Mouse (Mus musculus): Measurements from ENCODE around the gene Slc17a7. TPM values are rescaled to one million over a fixed set of nuclear protein-coding genes. Genes with fewer than 3 reads are reported as not detected.
"Not testable (repeated sequence)": the region's sequence is repeated elsewhere in the genome, so short reads cannot be mapped to it uniquely, and the experiment has no call there.

Slc17a7 gene
- polyA plus RNA-seq (2016; fragmentation: Nextera tagmentation; extraction: Ambion mirVana): 0.95 and 1.2 TPM in 2 replicates

GRCm38 (mm10) chr7:45163735-45164490 is at the start of gene Slc17a7:
Gene Slc17a7 (plus strand): TSS chr7:45163949.
- Histone ChIP-seq H3K27me3 (ENCODE audit: poor library complexity, severe bottlenecking) (peaks cover 68% of the 10 kb centered on the region), H3K4me3 (peak within 1 kb of the TSS; percentile 57), H3K36me3 (replicated peaks) (peaks cover 23% of the 10 kb centered on the region), H3K9me3 (peaks cover 8% of the 10 kb centered on the region), H3K4me1 (peaks cover 41% of the 10 kb centered on the region), H3K27ac (peak within 1 kb of the TSS; percentile 65; the same call in 1 of the 2 replicates)
- 2% methylated on average over 41 of the region's 41 CpGs for WGBS
- DNase-seq (ENCODE audit: extremely low spot score, low spot score): peak; percentile 33

GRCm38 (mm10) chr7:45117566-45117965 is 46.2 kb upstream of the Slc17a7 start:
- no peaks in the 10 kb centered on the region for H3K27me3 ChIP-seq (ENCODE audit: poor library complexity, severe bottlenecking)
- H3K27ac ChIP-seq: no peak overlapping the region
- whole genome bisulfite sequencing: 88% methylated on average over 8 of the region's 8 CpGs
- peaks cover 53% of the 10 kb centered on the region for H3K36me3 ChIP-seq (replicated peaks)
- no peak overlapping the region for H3K4me3 ChIP-seq
- no peak for DNase-seq (ENCODE audit: extremely low spot score, low spot score)
- no peaks in the 10 kb centered on the region for H3K9me3 ChIP-seq
- peaks cover 16% of the 10 kb centered on the region for H3K4me1 ChIP-seq

- WGBS: 91% methylated on average over 6 of the region's 6 CpGs
- H3K36me3 ChIP-seq (replicated peaks): peaks cover 61% of the 10 kb centered on the region
Observed at GRCm38 (mm10) chr7:45118336-45118735, 45.4 kb upstream of the Slc17a7 start.

GRCm38 (mm10) chr7:45119780-45120709 is 43.7 kb upstream of the Slc17a7 start:
- Histone ChIP-seq H3K9me3 (no peaks in the 10 kb centered on the region), H3K27ac (no peak overlapping the region), H3K27me3 (ENCODE audit: poor library complexity, severe bottlenecking) (no peaks in the 10 kb centered on the region), H3K36me3 (replicated peaks) (peaks cover 64% of the 10 kb centered on the region), H3K4me1 (peaks cover 31% of the 10 kb centered on the region), H3K4me3 (no peak overlapping the region)
- 87% methylated on average over 5 of the region's 5 CpGs for WGBS
- no peak for DNase-seq (ENCODE audit: extremely low spot score, low spot score)

More at GRCm38 (mm10) chr7:45118336-45118735, 45.4 kb upstream of the Slc17a7 start:
- no peaks in the 10 kb centered on the region for H3K9me3 ChIP-seq
- no peak overlapping the region for H3K27ac ChIP-seq
- no peak for DNase-seq (ENCODE audit: extremely low spot score, low spot score)
- no peaks in the 10 kb centered on the region for H3K27me3 ChIP-seq (ENCODE audit: poor library complexity, severe bottlenecking)
- H3K4me3 ChIP-seq: no peak overlapping the region
- peaks cover 24% of the 10 kb centered on the region for H3K4me1 ChIP-seq

- peak overlapping the region; percentile 98 for H3K4me3 ChIP-seq
- H3K27me3 ChIP-seq (ENCODE audit: poor library complexity, severe bottlenecking): no peaks in the 10 kb centered on the region
- peaks cover 77% of the 10 kb centered on the region for H3K36me3 ChIP-seq (replicated peaks)
- H3K27ac ChIP-seq: peak overlapping the region; percentile 60; the same call in 1 of the 2 replicates
- H3K9me3 ChIP-seq: no peaks in the 10 kb centered on the region
- DNase-seq (ENCODE audit: extremely low spot score, low spot score): no peak
- 81% methylated on average over 8 of the region's 8 CpGs for WGBS
- peaks cover 44% of the 10 kb centered on the region for H3K4me1 ChIP-seq
Observed at GRCm38 (mm10) chr7:45121404-45121803, 42.3 kb upstream of the Slc17a7 start.

GRCm38 (mm10) chr7:45121966-45122365 is 41.8 kb upstream of the Slc17a7 start:
- peaks cover 50% of the 10 kb centered on the region for H3K4me1 ChIP-seq

GRCm38 (mm10) chr7:45122561-45123185 is 41.1 kb upstream of the Slc17a7 start:
- Histone ChIP-seq H3K27me3 (ENCODE audit: poor library complexity, severe bottlenecking) (no peaks in the 10 kb centered on the region), H3K27ac (peak overlapping the region; percentile 98), H3K4me1 (peaks cover 56% of the 10 kb centered on the region), H3K36me3 (replicated peaks) (peaks cover 86% of the 10 kb centered on the region), H3K9me3 (no peaks in the 10 kb centered on the region), H3K4me3 (peak overlapping the region; percentile 98)
- 90% methylated on average over 15 of the region's 15 CpGs for WGBS
- DNase-seq (ENCODE audit: extremely low spot score, low spot score): no peak

More at GRCm38 (mm10) chr7:45121966-45122365, 41.8 kb upstream of the Slc17a7 start:
- Histone ChIP-seq H3K27ac (0 out of 2 replicates have a peak overlapping the region, but pooled peaks have one; percentile 35), H3K4me3 (peak overlapping the region; percentile 98), H3K36me3 (replicated peaks) (peaks cover 83% of the 10 kb centered on the region), H3K9me3 (no peaks in the 10 kb centered on the region), H3K27me3 (ENCODE audit: poor library complexity, severe bottlenecking) (no peaks in the 10 kb centered on the region)
- no peak for DNase-seq (ENCODE audit: extremely low spot score, low spot score)

- no peaks in the 10 kb centered on the region for H3K9me3 ChIP-seq
- H3K27ac ChIP-seq: peak overlapping the region; percentile 98
- H3K4me1 ChIP-seq: peaks cover 56% of the 10 kb centered on the region
- DNase-seq (ENCODE audit: extremely low spot score, low spot score): no peak
- WGBS: 28% methylated on average over 12 of the region's 12 CpGs
- peak overlapping the region; percentile 98 for H3K4me3 ChIP-seq
- H3K36me3 ChIP-seq (replicated peaks): peaks cover 84% of the 10 kb centered on the region
- no peaks in the 10 kb centered on the region for H3K27me3 ChIP-seq (ENCODE audit: poor library complexity, severe bottlenecking)
Observed at GRCm38 (mm10) chr7:45123186-45123570, 40.6 kb upstream of the Slc17a7 start.

GRCm38 (mm10) chr7:45124224-45125143 is 39.3 kb upstream of the Slc17a7 start, which contains the start of gene Rps11:
Gene Rps11 (minus strand): TSS chr7:45124439.
- H3K4me3 ChIP-seq: peak within 1 kb of the TSS; percentile 98
- DNase-seq (ENCODE audit: extremely low spot score, low spot score): peak; percentile 100
- H3K36me3 ChIP-seq (replicated peaks): peaks cover 71% of the 10 kb centered on the region
- H3K9me3 ChIP-seq: no peaks in the 10 kb centered on the region
- under 1% methylated on average over 59 of the region's 59 CpGs for WGBS
- peaks cover 62% of the 10 kb centered on the region for H3K4me1 ChIP-seq
- peak within 1 kb of the TSS; percentile 98 for H3K27ac ChIP-seq
- no peaks in the 10 kb centered on the region for H3K27me3 ChIP-seq (ENCODE audit: poor library complexity, severe bottlenecking)

- H3K27ac ChIP-seq: peak overlapping the region; percentile 98
- H3K4me1 ChIP-seq: peaks cover 69% of the 10 kb centered on the region
- no peaks in the 10 kb centered on the region for H3K27me3 ChIP-seq (ENCODE audit: poor library complexity, severe bottlenecking)
- peak; percentile 56 for DNase-seq (ENCODE audit: extremely low spot score, low spot score)
- H3K4me3 ChIP-seq: peak overlapping the region; percentile 98
- peaks cover 64% of the 10 kb centered on the region for H3K36me3 ChIP-seq (replicated peaks)
- 19% methylated on average over 7 of the region's 7 CpGs for WGBS
- H3K9me3 ChIP-seq: no peaks in the 10 kb centered on the region
Observed at GRCm38 (mm10) chr7:45125144-45125600, 38.6 kb upstream of the Slc17a7 start.

- not testable (repeated sequence) for H3K27me3 ChIP-seq (ENCODE audit: poor library complexity, severe bottlenecking); H3K9me3 ChIP-seq; DNase-seq (ENCODE audit: extremely low spot score, low spot score)
- H3K36me3 ChIP-seq (replicated peaks): peaks cover 59% of the 10 kb centered on the region
- peak overlapping the region; percentile 98 for H3K4me3 ChIP-seq
- H3K4me1 ChIP-seq: peaks cover 70% of the 10 kb centered on the region
- H3K27ac ChIP-seq: peak overlapping the region; percentile 100
- WGBS: 67% methylated on average over 5 of the region's 5 CpGs
Observed at GRCm38 (mm10) chr7:45125649-45126048, 38.1 kb upstream of the Slc17a7 start.
